Mouse (Mus musculus): ENCODE results near the gene Mylk.

DNA sequence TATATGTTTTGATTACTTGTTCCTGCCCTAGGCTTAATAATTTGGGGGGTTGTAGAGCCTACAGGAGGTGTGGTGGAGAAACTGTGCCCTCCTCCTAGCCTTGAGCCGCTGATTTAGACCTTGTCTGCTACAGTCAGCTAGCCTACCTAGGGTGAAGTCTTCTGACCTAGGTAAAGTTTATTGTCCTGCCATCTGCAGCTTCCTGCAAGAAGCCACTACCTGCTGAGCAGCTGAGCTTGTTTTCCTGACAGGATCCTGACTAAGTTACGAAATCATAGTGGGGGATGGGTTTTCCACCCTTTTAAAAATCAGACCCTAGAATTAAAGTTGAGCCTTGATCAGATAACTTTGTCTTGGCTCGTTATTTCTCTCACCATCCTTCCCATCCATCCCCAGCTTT, 271.5 kb downstream of the Mylk start:
- TF ChIP-seq CTCF (conservative IDR thresholded peaks at IDR 0.05 in 1 of 2, IDR thresholded peaks at IDR 0.05 in 1 of 2; ENCODE audit: low read depth in 2 of 2, low read length in 2 of 2) = no peak
- no peak for TF ChIP-seq EP300 (IDR thresholded peaks at IDR 0.05; ENCODE audit: low read length)

Data from CH12.LX (cell line).